Mouse (Mus musculus) kidney, adult 8-10 months (tissue): ENCODE data around the gene Ndufv3.

ENCODE experiments used
- DNase-seq, 2 experiments: peaks; one replicate each; pipeline ENCODE4 v3.0.0; 2022

Ndufv3 gene

GRCm38 (mm10) chr17:31557947-31558542 lies 38.1 kb downstream of the Ndufv3 start:
- DNase-seq = no peak

DNA sequence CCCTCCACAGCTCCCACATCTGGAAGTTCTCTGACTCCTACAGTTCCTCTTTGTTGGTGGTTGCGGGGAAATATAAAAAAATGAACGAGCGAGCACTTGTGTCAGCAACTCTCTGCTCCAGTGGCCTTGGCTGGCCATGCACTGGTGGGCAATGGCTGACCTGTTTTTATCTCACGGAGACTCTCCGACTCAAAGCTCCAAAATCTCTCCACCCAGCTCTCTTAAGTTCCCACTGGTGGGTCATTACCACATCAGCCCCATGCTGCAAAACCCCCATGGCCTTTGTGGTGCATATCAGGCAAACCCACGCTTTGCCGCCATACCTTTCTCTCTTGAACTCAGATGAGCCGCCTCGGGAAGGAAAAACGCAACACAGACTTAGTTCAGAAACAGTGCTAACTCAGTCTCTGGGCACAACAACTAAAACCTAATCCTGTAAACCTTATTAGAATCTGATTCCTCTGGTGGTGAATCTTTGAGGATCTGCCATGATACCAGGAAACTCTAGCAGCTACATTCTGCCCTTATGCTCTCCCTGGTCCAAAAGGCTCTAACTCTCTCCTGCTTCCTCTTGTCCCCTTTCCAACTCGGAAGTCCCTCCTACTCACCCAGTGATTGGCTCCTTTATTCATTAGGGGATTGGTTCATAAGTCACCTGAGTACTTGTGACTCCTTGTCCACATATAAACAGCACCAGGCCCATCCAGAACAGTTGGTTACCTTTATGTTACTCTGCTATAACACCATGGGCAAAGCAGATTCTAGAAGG lies 39.3 kb downstream of the Ndufv3 start:
- no peak for DNase-seq

- peak in 1 of 2 experiments; percentile 38 for DNase-seq
These were observed 43.7 kb downstream of the Ndufv3 start for GRCm38 (mm10) chr17:31563632-31564014.

GRCm38 (mm10) chr17:31564015-31564857 lies 44.3 kb downstream of the Ndufv3 start, which contains the start of gene Pknox1:
Gene Pknox1, plus strand, starts transcription at chr17:31564734.
- DNase-seq = peak; percentile 99 to 100

DNA sequence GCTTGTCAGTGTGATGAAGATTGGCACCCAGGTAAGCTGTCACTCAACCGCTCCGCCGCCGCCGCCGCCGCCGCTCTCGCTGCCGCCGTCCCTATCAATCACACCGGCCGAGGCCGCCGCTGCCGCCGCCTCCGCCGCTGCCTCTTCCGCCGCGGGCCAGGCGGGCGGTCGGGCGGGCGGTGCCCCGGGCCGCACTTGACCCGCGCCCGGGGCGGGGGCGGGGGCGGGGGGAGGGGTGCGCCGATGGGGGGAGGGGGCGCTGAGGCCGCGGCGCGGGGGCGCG lies 44.9 kb downstream of the Ndufv3 start:
- DNase-seq = no peak

GRCm38 (mm10) chr17:31565141-31566056 lies 45.5 kb downstream of the Ndufv3 start:
- DNase-seq = peak in 1 of 2 experiments; percentile 42

DNA sequence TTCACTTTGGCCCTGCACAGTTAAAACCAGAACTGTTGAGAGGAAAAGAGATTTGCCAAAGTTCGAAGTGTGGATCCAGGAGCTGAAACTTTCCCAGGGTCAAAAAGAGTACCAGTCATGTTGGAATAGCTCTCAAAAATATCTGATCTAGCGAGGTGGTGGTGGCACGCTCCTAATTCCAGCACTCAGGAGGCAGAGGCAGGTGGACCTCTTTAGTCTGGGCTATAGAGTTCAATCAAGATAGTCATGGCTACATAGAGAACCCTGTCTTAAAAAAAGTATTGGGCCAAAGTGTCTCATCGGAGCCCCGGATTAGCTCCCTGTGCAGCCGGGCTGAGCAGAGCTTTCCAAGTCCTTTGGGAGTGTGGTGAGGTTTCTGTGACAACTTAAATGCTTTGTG lies 46.4 kb downstream of the Ndufv3 start:
- no peak for DNase-seq

GRCm38 (mm10) chr17:31569756-31570155 lies 49.8 kb downstream of the Ndufv3 start:
- DNase-seq = no peak

GRCm38 (mm10) chr17:31570321-31570925 lies 50.5 kb downstream of the Ndufv3 start:
- DNase-seq = no peak

DNA sequence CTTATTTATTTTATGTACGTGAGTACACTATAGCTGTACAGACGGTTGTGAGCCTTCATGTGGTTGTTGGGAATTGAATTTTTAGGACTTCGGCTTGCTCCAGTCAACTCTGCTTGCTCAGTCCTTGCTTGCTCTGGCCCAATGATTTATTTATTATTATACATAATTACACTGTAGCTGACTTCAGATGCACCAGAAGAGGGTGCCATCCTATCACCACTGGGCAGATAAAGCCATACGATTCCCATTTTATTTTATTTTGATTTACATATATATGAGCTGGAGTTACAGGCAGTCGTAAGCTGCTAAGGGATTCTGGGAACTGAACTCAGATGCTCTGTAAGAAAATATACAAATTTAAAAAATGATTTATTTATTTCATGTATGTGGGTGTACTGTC lies 51.8 kb downstream of the Ndufv3 start:
- DNase-seq = no peak

DNA sequence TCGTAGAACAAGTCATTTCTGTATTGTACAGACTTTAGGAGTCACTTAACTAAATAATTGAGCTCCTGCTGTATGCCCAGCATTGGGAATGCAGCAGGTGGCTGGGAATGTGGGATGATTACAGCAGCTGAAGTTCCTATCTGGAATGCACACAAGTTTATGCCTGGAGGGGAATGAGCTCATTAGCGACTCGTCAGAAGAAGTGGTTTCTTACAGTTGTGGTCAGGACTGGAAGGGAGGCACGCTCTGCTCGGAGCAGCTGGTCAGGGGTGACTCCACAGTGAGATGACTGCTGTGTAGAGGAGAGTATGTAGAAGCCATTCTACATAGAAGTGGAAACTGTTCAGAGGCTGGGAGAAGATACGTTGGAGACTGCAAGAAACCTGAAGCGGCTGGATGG lies 54.7 kb downstream of the Ndufv3 start:
- no peak for DNase-seq

- no peak for DNase-seq
These were observed 56.7 kb downstream of the Ndufv3 start for GRCm38 (mm10) chr17:31576394-31577175.

DNA sequence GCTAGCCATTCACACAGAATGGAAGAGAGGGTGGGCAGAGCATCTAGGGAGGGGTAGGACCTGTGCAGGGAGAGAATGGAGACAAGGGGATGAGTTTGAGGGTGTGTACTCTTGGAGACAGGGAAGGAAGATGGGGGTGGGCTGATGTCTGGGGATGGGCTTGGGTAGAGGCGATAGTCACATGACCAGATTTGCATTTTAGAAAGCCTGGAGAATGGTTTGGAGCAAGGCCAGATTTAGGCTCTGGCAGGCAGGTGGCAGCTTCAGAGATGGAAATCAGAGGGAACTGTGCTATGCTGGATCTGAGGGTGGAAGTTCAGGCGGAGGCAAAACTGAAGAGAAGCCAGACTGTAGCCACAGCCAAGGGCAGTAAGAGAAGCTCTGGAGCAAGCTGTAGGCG lies 60.4 kb downstream of the Ndufv3 start:
- no peak for DNase-seq
